Mouse (Mus musculus): ENCODE results near the gene Arpp21.

GRCm38 (mm10) chr9:112251857-112252256, 16.1 kb upstream of the Arpp21 start:
- TF ChIP-seq POLR2A (IDR thresholded peaks at IDR 0.05; ENCODE audit: insufficient read depth, low read length) (no peak), CTCF (IDR thresholded peaks at IDR 0.05; ENCODE audit: low read depth, low read length) (no peak)
